Mouse (Mus musculus) erythroblast, embryonic 14.5 days (primary cell): Measurements from ENCODE around the gene Zrsr2. TPM values are rescaled to one million over a fixed set of nuclear protein-coding genes. Genes with fewer than 3 reads are reported as not detected.
A peak's percentile ranks its signal among the peaks of the same experiment; 100 is the strongest.

ENCODE experiments used
- H3K27me3 ChIP-seq: 2 replicates; pipeline ENCODE4 v1.6.1; 2012; ENCODE audit warnings: inconsistent platforms; ENCODE audit not compliant: control insufficient read depth
- H3K36me3 ChIP-seq: 2 replicates; pipeline ENCODE4 v1.6.1; 2012; ENCODE audit warnings: mild to moderate bottlenecking, inconsistent platforms; ENCODE audit not compliant: control insufficient read depth
- H3K4me1 ChIP-seq: 2 replicates; pipeline ENCODE4 v1.6.1; 2012; ENCODE audit warnings: inconsistent platforms; ENCODE audit not compliant: control insufficient read depth
- H3K4me3 ChIP-seq: replicated peaks from 2 replicates; pipeline ENCODE3; 2012; ENCODE audit warnings: moderate library complexity, mild to moderate bottlenecking, inconsistent platforms
- H3K9me3 ChIP-seq: 2 replicates; pipeline ENCODE4 v1.6.1; 2012; ENCODE audit warnings: low read length, inconsistent platforms, mixed read lengths; ENCODE audit not compliant: control insufficient read depth
- GATA1 ChIP-seq: IDR thresholded peaks from 2 replicates; pipeline ENCODE4 v1.6.1; 2012; ENCODE audit warnings: low read length, inconsistent platforms, mixed read lengths
- TAL1 ChIP-seq: IDR thresholded peaks from 3 replicates; pipeline ENCODE4 v1.6.1; 2012; ENCODE audit warnings: low read length, inconsistent platforms, mixed read lengths
- polyA plus RNA-seq: library from polyadenylated mRNA; stranded (reverse); fragments of >175 nt; gene quantifications from 2 replicates; pipeline ENCODE4 v1.2.3, GENCODE M21; 2012

Zrsr2 gene
- polyA plus RNA-seq, 1 experiment = 2.6 TPM

DNA sequence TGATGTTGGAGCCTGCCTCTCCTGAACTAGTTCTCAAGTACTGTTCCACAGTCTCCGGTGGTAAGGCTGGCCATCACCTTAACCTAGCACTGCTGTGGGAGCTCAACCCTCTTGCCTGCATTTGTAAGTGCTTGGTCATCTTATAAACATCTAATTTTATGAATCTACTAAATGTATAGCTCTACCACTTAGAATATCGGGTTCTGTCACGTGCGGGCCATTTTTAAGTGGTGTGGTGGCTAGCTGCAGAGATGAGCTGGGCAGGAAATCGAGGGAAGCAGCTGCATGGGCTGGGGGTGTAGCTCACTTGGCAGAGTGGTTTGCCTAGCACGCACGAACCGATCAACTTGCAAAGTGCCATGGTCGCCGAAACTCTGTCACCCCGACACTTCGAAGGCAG is 1.1 kb downstream of the Zrsr2 start:
- peaks cover 2% of the 10 kb centered on the region; the same call in 1 of the 2 replicates for H3K27me3 ChIP-seq
- H3K4me3 ChIP-seq = peak overlapping the region; percentile 91
- TF ChIP-seq TAL1 (no peak), GATA1 (no peak)
- peaks cover 41% of the 10 kb centered on the region for H3K36me3 ChIP-seq
- peaks cover 8% of the 10 kb centered on the region for H3K9me3 ChIP-seq
- H3K4me1 ChIP-seq = peaks cover 19% of the 10 kb centered on the region

DNA sequence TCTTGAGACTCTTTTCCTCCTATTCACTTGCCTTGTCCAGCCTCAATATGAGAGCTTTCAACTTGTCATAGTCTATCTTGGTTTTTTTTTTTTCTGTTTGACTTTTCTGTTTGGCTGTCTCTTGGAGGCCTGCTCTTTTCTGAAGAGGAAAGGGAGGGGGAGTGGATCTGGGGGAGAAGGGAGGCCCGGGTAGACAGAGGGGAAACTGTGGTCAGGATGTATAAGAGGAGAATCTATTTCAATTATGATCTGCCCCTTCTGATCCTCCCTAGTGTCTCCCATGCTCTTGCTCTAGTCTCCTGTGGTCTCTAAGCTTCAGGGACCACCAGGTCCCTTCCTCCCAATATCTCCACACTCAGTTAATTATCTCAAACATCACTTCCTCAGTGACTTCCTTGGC is 6.8 kb downstream of the Zrsr2 start:
- no peak overlapping the region for H3K4me3 ChIP-seq
- peaks cover 89% of the 10 kb centered on the region for H3K36me3 ChIP-seq

DNA sequence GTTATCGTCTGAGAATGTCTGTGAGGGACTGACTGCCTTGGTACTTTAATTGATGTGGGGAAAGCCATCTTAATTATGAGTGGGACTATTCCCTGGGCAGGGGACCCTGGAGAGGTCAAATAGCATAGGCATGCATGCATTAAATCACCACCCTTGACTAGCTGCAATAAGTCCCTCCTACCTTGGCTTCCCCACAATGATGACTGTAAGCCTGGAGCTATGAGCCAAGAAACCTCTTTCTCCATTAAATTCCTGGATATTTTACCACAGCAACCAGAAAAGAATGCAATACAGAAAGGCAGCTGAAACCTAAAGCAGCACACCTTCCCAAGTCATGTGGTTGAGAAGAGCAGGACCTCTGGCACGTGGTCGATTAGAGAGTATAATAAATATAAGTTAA is 14.1 kb downstream of the Zrsr2 start:
- Histone ChIP-seq H3K4me1 (no peaks in the 10 kb centered on the region), H3K36me3 (peaks cover 87% of the 10 kb centered on the region), H3K9me3 (no peaks in the 10 kb centered on the region)

More for the DNA sequence above, 6.8 kb downstream of the Zrsr2 start:
- TF ChIP-seq TAL1 = no peak
- no peak for TF ChIP-seq GATA1
- Histone ChIP-seq H3K9me3 (no peaks in the 10 kb centered on the region), H3K4me1 (peaks cover under 1% of the 10 kb centered on the region; the same call in 1 of the 2 replicates), H3K27me3 (no peaks in the 10 kb centered on the region)

DNA sequence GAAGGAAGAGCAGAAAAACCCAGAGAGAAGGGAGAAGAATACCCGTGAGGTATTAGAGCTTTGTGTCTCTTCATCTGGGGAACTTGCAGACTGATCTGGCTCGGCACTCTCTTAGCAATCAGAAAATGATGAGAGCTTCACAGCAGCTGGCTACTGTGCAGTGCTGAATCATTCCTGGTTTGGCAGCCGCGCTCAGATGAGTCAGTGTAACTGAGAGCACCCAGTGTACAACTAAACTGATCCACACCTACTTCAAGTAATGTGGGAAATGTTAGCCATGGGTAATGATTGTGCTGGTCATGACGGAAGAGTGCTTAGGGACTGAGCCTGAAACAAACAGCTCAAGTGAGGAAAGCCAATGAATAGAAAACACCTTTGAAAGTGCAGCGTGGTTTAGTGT is 19.9 kb downstream of the Zrsr2 start:
- Histone ChIP-seq H3K4me3 (no peak overlapping the region), H3K9me3 (no peaks in the 10 kb centered on the region), H3K4me1 (no peaks in the 10 kb centered on the region), H3K36me3 (peaks cover 64% of the 10 kb centered on the region), H3K27me3 (no peaks in the 10 kb centered on the region)
- no peak for TF ChIP-seq GATA1
- no peak for TF ChIP-seq TAL1

More for the DNA sequence above, 14.1 kb downstream of the Zrsr2 start:
- TF ChIP-seq GATA1 (no peak), TAL1 (no peak)
- Histone ChIP-seq H3K4me3 (no peak overlapping the region), H3K27me3 (no peaks in the 10 kb centered on the region)

DNA sequence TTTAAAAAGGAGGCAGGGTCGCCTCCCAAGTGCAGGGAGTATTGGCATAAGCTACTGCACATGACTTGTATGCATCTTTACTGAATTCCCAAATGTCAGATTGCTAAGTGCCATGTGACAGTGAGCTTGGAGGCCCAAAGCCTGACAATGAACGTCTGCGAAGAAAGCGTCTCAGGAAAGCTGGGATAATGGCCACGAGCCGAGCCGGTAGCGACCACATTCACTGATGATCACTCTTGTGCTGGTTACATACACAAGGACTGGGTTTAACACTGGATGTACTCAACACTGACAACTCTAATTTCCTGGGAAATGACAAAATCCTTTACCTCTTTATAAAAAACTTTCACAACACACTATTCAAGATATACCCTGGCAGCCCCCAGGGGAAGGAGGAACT is 23.7 kb downstream of the Zrsr2 start:
- H3K27me3 ChIP-seq = no peaks in the 10 kb centered on the region
- H3K4me1 ChIP-seq = no peaks in the 10 kb centered on the region
- no peaks in the 10 kb centered on the region for H3K9me3 ChIP-seq
- TF ChIP-seq GATA1 (no peak), TAL1 (no peak)
- H3K4me3 ChIP-seq = no peak overlapping the region
- H3K36me3 ChIP-seq = peaks cover 30% of the 10 kb centered on the region

DNA sequence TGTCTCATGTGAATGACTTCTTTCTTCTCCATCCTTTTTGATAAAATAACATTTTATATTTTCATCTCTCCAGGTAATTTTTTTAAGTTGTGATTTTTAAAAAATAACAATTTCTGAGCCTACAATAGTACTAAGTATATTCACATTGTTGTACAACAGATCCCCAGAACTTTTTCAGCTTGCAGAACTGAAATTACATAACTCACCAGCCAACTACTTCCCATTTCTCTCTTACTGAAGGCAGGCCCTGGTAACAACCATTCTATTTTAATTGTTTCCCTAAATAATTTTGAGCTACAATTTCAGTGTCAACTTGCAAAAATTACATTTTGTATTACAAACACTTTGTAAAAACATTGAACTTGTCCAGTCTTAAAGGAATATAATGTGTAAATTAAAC is 28.9 kb downstream of the Zrsr2 start:
- H3K27me3 ChIP-seq = no peaks in the 10 kb centered on the region
- H3K9me3 ChIP-seq = no peaks in the 10 kb centered on the region
- H3K36me3 ChIP-seq = no peaks in the 10 kb centered on the region
- H3K4me3 ChIP-seq = no peak overlapping the region
- H3K4me1 ChIP-seq = no peaks in the 10 kb centered on the region
- TF ChIP-seq TAL1 (no peak), GATA1 (no peak)

DNA sequence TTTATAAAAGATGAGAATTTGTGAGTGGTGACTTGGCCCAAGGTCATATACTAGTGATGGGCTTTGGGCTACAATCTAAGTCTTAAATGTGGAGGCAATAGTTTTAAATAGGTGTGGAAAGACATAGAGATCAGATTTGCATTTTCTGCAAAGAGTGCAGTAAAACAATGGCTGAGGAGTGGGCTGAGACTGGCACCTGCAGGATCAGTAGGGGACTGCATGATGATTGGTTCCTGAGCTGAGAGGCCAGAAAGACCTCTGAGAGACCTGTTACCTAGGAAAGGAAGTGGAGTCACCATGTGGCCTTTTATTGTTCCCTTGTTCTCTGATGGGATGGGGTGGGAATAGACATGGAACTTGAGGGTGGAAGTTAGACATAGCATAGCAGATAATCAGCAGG is 45.7 kb downstream of the Zrsr2 start:
- H3K36me3 ChIP-seq = no peaks in the 10 kb centered on the region
- TF ChIP-seq TAL1 (no peak), GATA1 (no peak)
- H3K9me3 ChIP-seq = peaks cover 14% of the 10 kb centered on the region
- H3K27me3 ChIP-seq = peaks cover 35% of the 10 kb centered on the region
- peaks cover 7% of the 10 kb centered on the region for H3K4me1 ChIP-seq
- no peak overlapping the region for H3K4me3 ChIP-seq

DNA sequence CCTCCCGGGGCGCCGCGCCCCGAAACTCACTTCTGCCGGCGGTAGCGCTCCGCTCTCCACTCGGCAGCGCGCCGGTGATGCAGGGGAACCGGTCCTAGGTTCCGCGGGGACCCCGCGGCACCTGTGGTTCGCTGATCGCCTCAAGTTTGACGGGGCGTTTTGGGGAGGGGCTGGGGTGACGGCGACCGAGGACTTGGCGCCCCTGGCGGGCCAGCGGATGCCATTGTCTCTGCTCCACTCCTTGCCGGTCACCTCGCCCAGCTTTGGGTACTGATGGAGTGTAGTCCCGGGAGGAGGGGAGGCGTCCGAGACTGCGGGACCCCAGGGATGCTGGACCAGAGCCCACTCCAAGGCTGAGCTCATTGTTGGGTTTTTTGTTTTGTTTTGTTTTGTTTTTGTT is 49.1 kb downstream of the Zrsr2 start:
- Histone ChIP-seq H3K4me3 (peak overlapping the region; percentile 67), H3K9me3 (peaks cover 14% of the 10 kb centered on the region), H3K27me3 (peaks cover 35% of the 10 kb centered on the region), H3K4me1 (peaks cover 9% of the 10 kb centered on the region), H3K36me3 (no peaks in the 10 kb centered on the region)
- no peak for TF ChIP-seq GATA1

DNA sequence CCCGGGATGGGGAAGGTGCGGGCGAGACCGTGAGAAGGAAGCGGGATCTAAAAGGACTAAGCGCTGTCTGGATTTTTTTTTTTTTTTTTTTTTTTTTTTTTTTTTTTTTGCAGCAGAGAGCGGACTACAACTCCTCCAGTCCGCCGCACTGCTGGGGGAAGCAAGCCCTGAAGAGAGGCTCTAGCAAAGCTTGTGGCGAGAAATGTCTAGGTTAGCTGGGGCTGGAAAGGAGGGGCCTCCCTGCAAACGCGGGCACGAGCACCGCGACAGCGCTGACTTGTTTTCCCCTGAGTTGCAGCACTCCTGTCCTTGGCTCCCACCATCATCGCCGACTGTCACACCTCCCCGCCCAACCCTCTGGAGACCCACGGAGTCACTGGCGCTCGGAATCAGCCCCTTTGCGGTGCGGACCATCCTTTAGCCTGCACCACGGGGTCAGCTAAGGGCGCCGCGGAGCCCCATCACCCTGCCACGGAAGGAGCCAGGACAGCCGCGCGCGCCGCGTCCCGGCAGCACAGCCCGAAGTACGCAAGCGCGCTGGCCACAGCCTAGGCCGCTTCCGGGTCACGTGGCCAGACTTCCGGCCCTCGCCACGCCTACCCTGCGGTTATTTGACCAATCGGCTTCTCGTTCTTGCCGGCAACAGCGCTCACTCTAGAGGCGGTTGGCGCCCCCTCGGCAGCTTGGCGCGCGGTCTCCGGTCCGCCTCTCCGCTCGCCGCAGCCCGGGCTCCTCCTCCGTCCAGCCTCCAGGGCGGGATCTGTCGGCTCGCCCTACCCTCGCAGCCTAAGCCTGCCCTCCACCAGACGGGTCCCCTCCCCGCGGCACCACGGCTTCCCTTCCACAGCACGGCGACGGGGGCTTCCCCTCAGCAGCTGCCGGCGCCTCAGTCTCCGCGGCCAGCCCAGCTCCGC is 49.9 kb downstream of the Zrsr2 start, which contains the start of gene Ap1s2:
Ap1s2 (plus strand) TSS at position 681 of the 914 bp plus-strand sequence.
- H3K36me3 ChIP-seq = no peaks in the 10 kb centered on the region
- TF ChIP-seq GATA1 = no peak
- TF ChIP-seq TAL1 = no peak
- peak within 1 kb of the TSS; percentile 67 for H3K4me3 ChIP-seq
- H3K27me3 ChIP-seq = peaks cover 35% of the 10 kb centered on the region
- peaks cover 9% of the 10 kb centered on the region for H3K4me1 ChIP-seq
- peaks cover 14% of the 10 kb centered on the region for H3K9me3 ChIP-seq
